Mouse (Mus musculus) erythroblast, embryonic 14.5 days (primary cell): ENCODE data around the gene Nat8f2. TPM values are rescaled to one million over a fixed set of nuclear protein-coding genes. Genes with fewer than 3 reads are reported as not detected.
"Not testable (repeated sequence)": the region's sequence is repeated elsewhere in the genome, so short reads cannot be mapped to it uniquely, and the experiment has no call there.

Experiments
- H3K27me3 ChIP-seq: 2 replicates; pipeline ENCODE4 v1.6.1; 2012; ENCODE audit warnings: inconsistent platforms; ENCODE audit not compliant: control insufficient read depth
- H3K36me3 ChIP-seq: 2 replicates; pipeline ENCODE4 v1.6.1; 2012; ENCODE audit warnings: mild to moderate bottlenecking, inconsistent platforms; ENCODE audit not compliant: control insufficient read depth
- H3K4me1 ChIP-seq: 2 replicates; pipeline ENCODE4 v1.6.1; 2012; ENCODE audit warnings: inconsistent platforms; ENCODE audit not compliant: control insufficient read depth
- H3K4me3 ChIP-seq: replicated peaks from 2 replicates; pipeline ENCODE3; 2012; ENCODE audit warnings: moderate library complexity, mild to moderate bottlenecking, inconsistent platforms
- H3K9me3 ChIP-seq: 2 replicates; pipeline ENCODE4 v1.6.1; 2012; ENCODE audit warnings: low read length, inconsistent platforms, mixed read lengths; ENCODE audit not compliant: control insufficient read depth
- GATA1 ChIP-seq: IDR thresholded peaks from 2 replicates; pipeline ENCODE4 v1.6.1; 2012; ENCODE audit warnings: low read length, inconsistent platforms, mixed read lengths
- TAL1 ChIP-seq: IDR thresholded peaks from 3 replicates; pipeline ENCODE4 v1.6.1; 2012; ENCODE audit warnings: low read length, inconsistent platforms, mixed read lengths
- polyA plus RNA-seq: library from polyadenylated mRNA; stranded (reverse); fragments of >175 nt; gene quantifications from 2 replicates; pipeline ENCODE4 v1.2.3, GENCODE M21; 2012

Nat8f2 gene
- polyA plus RNA-seq, 1 experiment, result not detected

DNA sequence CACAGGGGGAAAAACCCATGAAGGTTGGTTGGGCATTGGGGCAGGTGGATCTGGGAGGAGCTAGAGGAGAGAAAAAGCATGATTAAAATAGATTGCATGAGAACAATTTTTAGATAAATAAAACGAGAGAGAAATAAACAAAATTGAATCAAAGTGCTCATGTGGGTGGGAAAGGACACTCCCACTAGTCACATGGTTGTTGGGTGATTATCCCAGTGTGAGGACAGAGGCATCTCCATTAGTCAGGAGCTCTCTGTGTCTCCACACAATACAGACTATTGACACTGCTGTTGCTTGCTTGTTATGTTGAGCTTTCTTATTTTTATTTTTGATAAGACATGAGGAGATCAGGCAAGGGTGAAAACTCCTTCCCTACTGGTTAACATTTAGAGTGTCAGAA, 22.0 kb downstream of the Nat8f2 start:
- TF ChIP-seq TAL1, result no peak
- no peak for TF ChIP-seq GATA1
- Histone ChIP-seq H3K27me3 (no peaks in the 10 kb centered on the region), H3K36me3 (no peaks in the 10 kb centered on the region)

DNA sequence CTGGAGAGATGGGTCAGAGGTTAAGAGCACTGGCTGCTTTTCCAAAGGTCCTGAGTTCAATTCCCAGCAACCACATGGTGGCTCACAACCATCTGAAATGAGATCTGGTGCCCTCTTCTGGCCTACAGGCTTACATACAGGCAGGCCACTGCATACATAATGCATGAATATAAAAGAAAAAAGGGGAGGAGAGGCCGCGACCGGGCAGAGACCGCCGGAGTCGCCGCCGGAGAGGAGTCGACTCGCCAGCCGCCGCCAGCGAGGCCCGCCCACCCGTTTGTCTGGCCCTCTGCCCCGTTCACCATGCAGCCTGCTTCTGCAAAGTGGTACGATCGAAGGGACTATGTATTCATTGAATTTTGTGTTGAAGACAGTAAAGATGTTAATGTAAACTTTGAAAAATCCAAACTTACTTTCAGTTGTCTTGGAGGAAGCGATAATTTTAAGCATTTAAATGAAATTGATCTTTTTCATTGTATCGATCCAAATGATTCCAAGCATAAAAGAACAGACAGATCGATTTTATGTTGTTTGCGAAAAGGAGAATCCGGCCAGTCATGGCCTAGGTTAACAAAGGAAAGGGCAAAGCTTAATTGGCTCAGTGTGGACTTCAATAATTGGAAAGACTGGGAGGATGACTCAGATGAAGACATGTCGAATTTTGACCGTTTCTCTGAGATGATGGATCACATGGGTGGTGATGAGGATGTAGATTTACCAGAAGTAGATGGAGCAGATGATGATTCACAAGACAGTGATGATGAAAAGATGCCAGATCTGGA, 25.1 kb downstream of the Nat8f2 start:
- not testable (repeated sequence) for H3K36me3 ChIP-seq, H3K4me1 ChIP-seq, H3K4me3 ChIP-seq, H3K9me3 ChIP-seq, H3K27me3 ChIP-seq

More for the DNA sequence above, 22.0 kb downstream of the Nat8f2 start:
- H3K4me3 ChIP-seq, result no peak overlapping the region
- H3K9me3 ChIP-seq, result no peaks in the 10 kb centered on the region
- H3K4me1 ChIP-seq, result no peaks in the 10 kb centered on the region

DNA sequence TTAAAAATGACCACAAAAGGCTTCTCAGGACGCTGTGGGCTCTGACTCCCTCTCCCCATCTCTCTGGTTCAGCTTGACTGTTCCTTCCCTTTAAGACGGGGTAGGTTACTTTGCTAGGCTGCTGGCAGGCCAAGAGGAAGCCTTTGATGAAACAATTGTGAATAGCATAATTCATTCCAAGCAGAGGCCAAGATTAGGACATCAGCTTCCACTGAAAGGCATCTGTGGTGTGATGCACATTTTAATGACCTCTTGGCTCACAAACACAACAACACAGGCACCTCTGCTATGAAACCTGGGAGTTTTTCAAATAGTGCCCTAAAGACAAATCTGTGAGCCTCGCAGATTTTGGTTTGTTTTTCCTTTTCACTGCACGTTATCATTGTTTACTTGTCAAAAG, 29.0 kb downstream of the Nat8f2 start:
- Histone ChIP-seq H3K9me3 (no peaks in the 10 kb centered on the region), H3K36me3 (no peaks in the 10 kb centered on the region), H3K27me3 (no peaks in the 10 kb centered on the region), H3K4me3 (no peak overlapping the region), H3K4me1 (no peaks in the 10 kb centered on the region)
- TF ChIP-seq GATA1, result no peak
- no peak for TF ChIP-seq TAL1

DNA sequence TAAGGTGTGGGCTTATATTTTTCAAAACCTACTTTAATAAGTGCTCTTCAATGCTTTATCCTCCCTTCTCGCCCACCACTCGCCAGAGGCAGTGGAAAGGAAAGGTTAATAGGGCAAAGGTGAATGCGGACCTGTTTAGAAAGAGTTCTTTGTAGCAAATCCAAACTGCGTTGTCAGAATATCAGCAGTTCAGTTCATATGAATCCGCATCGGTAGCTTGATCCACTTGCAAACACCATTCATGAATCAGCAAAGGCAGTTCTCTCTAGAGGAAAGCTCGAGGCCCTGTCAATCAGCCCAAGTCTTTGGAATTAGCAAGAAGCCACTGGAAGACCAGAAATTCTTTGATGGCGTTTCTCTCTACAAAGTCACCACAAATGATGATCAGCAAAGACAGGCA, 30.3 kb downstream of the Nat8f2 start:
- TF ChIP-seq TAL1 (no peak), GATA1 (no peak)
- Histone ChIP-seq H3K4me3 (no peak overlapping the region), H3K36me3 (no peaks in the 10 kb centered on the region), H3K27me3 (no peaks in the 10 kb centered on the region), H3K4me1 (no peaks in the 10 kb centered on the region), H3K9me3 (no peaks in the 10 kb centered on the region)

DNA sequence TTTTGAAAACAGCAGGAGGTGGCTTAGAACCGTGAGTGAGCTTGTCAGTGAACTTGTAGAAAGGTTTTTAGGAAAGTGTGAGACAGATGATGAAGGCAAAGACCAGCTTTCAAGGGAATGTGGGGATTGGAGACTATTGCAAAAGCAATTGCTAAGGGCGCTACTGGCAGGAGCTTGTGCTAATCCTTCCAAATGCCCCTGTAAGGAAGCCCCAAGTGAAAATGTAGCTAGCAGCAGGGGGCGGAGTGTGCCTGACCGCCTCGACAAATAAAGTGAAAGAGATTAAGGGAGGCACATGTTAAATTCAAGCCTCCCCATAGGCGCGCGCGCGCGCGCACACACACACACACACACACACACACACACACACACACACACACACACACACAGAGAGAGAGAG, 31.7 kb downstream of the Nat8f2 start:
- H3K4me1 ChIP-seq, H3K4me3 ChIP-seq: not testable (repeated sequence)

DNA sequence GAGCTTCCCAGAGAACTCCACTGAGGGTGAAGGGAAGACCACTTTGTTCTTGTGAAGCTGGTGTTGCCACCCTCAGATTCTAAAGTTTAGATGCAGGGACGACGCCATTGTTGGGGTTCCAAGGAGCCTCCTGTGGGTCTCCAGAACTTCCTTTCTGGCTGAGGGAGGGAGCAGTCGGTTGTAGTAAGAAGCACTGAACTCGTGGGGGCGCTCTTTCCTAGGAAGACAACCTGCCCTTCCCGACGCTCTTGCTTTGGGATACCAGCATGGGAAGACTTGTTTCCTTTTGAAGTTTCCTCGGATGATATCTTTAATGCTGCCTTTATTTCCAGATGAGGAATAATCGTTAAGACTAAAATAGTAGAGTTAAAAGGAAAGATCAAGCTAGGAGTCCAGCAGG, 32.1 kb downstream of the Nat8f2 start:
- H3K36me3 ChIP-seq, H3K4me1 ChIP-seq, H3K27me3 ChIP-seq, H3K4me3 ChIP-seq, H3K9me3 ChIP-seq: not testable (repeated sequence)

More for the DNA sequence above, 31.7 kb downstream of the Nat8f2 start:
- not testable (repeated sequence) for H3K9me3 ChIP-seq, H3K27me3 ChIP-seq, H3K36me3 ChIP-seq

DNA sequence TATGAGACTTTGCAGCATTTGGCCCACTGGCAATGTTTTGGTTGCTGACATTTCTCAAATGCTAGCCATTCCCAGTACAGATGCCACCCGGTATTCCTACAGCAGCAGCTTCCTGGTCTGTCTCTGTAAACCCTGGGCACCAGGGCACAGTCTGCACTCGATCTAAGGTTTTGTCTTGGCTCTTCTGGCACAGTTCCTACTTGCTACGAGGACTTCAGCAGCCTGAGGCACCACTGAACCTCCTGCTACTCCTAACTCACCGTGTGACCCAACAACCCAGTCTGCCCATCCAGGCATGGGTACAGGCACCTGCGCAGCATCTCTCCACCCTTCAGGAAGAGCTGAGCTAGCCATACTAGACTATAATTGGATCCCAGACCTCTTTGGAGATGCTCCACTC, 32.9 kb downstream of the Nat8f2 start:
- H3K27me3 ChIP-seq, H3K36me3 ChIP-seq, H3K9me3 ChIP-seq, H3K4me3 ChIP-seq, H3K4me1 ChIP-seq: not testable (repeated sequence)

DNA sequence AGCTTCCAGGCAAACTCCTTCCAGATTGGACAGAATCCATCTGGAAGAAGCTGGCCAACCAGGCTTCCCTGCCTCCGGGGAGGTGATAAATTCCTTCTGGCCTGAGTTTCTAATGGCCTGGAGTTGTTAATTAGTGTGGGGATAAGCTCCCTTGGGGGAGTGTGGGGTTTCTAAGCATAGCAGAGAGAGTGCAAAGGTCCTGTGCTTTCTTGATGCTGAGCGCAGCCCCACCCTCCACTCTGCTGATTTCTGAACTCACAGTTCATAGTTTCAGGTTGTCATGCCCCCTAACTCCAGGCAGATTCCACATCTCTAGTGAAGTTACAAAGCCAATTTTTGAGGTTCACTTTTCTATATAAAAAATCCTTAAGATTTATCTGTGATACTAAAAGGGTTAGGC, 33.9 kb downstream of the Nat8f2 start:
- not testable (repeated sequence) for H3K9me3 ChIP-seq, H3K4me3 ChIP-seq, H3K4me1 ChIP-seq, H3K36me3 ChIP-seq, H3K27me3 ChIP-seq

DNA sequence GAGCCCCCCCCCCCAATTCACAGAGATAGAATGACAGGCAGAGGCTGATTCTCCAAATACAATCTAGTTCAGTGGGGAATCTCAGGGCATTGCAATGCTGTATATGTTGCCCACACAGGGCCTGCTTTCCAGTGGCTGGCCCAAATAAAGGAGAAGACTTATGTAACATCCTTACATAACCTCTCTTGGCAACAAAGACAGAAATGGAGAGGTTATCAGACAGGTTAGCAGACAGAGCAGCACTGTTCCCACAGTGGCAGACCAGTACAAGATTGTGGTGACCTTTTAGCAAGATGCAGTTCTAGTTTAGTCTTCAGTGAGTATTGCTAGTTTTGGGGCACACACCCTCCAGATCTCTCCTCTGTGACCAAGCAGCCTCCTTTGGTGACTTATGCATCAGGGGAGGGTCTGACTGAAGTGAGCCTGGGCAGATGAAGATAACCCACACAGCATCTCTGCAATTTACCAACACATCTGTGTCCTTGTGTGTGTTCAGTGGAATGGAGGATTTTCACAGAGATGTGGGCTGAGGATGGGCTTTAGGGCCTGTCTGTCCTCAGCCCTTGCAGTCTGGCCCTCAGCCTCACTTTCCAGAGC, 34.4 kb downstream of the Nat8f2 start:
- H3K36me3 ChIP-seq, H3K4me3 ChIP-seq, H3K4me1 ChIP-seq, H3K9me3 ChIP-seq, H3K27me3 ChIP-seq: not testable (repeated sequence)

DNA sequence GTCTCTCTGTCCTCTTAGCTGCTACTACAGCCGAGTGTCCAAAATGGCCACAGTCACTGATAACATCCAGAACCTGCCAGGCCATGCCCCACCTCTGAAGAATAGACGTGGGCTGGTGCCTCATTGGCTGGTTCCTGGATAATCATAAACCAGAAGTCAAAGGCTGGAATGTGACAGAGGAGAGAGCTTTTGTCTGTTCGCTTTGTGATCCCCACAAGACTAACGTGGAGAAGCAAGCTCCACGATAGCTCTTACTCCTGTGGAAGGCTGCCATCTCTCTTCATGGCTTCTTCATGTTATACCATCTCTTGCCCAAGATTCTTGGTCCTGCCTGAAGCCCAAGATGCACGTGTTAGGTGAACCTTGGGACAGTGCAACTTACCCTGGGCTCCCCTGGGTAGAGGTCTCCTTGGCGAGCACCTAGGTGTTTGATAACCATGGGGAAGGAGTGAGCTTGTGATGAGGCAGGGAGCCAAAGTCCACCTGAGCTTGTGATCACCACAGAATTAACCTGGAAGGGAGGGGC, 37.1 kb downstream of the Nat8f2 start, which contains the start of gene Nat8:
Nat8 (minus strand) TSS at position 287 of the 526 bp plus-strand sequence.
- H3K9me3 ChIP-seq, result no peaks in the 10 kb centered on the region
- no peak within 1 kb of the TSS for H3K4me3 ChIP-seq
- no peaks in the 10 kb centered on the region for H3K4me1 ChIP-seq
- H3K27me3 ChIP-seq, result no peaks in the 10 kb centered on the region
- no peak for TF ChIP-seq GATA1
- TF ChIP-seq TAL1, result no peak
- no peaks in the 10 kb centered on the region for H3K36me3 ChIP-seq
